Mouse (Mus musculus): ENCODE measurements around the gene Sept10.

Sept10 gene

DNA sequence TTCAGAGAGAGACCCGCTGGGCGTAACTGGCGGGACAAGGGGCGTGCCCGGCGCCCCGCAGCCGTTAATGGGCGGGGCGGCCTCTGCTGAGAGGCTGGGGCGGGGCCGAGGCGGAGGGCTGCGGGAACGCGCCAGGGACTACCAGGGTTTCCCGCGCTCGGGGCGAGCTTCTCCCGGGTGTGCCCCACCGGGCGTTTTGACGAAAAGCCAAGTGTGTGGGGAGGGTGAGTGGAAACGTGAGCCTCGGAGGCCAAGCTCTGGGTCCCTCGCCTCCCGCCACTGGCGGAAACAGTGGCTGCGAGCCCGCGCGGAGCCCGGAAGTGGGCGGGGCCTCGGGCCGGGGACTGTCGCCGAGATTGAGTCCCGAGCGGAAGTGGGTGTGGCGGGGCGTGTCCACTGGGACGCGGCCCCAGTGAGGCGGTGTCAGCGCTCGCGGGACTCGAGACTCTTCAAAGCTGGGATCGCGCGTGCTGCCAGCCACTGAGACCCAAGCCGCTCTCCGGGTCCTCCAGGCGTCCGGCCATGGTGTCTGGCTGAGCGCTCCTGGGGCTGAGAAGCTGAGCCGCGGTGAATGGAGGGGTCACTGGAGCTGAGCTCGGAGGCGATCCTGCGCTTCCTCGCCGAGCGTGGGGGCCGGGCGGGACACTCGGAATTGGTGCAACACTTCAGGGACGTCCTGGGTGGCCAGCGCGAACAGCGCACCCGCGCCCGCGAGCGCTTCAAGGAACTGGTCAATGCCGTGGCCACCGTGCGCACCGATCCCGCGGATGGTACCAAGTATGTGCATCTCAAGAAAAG is at the start of gene Sept10, which contains the start of gene Sowahc:
Gene Sept10, minus strand, starts transcription at position 375 of the 798 bp plus-strand sequence.
Gene Sowahc, plus strand, starts transcription at position 481 of the 798 bp plus-strand sequence.
- DNase-seq = peak; percentile 99

GRCm38 (mm10) chr10:59268754-59269153 is 47.1 kb upstream of the Sept10 start:
- DNase-seq = no peak

GRCm38 (mm10) chr10:59268109-59268508 is 46.5 kb upstream of the Sept10 start:
- DNase-seq = no peak

GRCm38 (mm10) chr10:59267275-59267674 is 45.6 kb upstream of the Sept10 start:
- no peak for DNase-seq

DNA sequence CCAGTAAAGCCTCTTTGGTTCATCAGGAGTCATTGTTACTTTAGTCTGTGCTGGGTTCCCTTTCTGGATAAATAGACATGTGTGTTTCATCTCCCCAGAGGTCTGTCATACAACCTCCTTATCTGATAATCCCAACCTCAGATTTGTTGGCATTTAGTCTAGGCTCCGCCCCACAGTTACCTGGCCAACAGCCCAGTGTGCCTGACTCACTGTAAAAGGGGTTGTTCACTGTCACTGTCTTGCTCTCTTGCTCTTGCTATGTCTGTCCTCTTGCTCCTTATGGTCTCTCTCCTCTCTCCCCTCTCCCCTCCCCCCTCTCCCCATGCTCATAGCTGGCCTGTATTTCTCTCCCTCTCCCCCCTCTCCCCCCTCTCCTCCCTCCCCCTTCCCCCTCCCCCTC is 44.5 kb upstream of the Sept10 start:
- peak; percentile 30 for DNase-seq

DNA sequence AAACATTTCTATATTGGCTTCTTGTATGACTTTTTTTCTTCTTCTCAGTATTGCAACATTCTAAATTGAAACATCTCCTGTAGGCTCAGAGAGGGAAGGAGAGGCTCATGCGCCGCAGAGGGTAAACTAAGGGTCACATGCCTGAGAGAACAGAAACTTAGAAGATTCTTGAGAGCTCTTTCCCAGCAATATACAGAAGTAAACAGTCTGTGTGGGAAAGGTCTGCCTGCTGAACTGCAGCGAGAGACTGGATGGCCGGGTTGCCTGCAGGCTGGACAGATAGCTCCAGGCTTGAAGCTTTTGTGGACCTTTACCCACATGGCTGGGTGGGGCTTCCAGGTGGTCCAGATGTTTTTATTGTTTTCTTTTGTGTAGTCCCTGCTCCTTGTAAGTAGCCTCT is 44.0 kb upstream of the Sept10 start:
- DNase-seq = no peak

- DNase-seq = no peak
These were observed 43.4 kb upstream of the Sept10 start for GRCm38 (mm10) chr10:59265067-59265466.

- DNase-seq = no peak
These were observed 41.3 kb upstream of the Sept10 start for GRCm38 (mm10) chr10:59262979-59263378.

GRCm38 (mm10) chr10:59262021-59262420 is 40.4 kb upstream of the Sept10 start:
- no peak for DNase-seq

DNA sequence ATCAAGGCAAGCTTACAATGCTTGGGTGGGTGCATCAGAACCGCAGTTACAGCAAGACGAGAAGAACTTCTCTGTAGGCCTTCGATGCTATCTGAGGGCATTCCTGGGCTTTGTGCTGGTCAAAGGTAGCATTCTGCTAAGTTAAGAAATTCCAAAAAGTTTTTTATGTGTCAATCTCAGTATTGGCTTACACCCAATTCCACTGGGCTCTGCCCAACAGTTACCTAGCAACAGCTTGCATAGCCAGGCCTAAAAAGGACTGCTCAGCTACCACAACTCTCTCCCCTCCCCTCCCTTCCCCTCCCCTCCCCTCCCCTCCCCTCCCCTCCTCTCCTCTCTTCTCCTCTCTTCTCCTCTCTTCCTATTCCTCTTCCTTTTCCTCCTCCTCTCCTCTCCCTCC is 40.0 kb upstream of the Sept10 start:
- DNase-seq = no peak

DNA sequence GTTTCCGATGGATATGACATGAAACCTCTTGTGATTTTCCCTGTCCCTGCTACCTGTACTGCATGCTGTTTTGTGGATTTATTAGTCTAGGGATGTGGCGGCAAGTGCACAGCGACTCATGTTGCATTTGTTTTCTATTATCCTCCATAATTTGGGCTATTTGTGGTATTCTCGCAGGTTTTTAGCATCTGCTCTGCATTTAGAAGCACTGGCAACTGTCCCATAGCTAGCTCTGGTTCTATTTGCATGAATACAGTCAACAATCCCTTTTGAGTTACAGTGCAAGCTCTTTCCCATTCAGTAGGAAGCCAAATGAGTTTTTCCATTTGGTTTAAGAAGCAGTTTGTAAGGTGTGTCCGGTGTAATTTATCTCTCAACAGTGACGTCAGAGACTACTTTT is 37.9 kb upstream of the Sept10 start:
- no peak for DNase-seq

DNA sequence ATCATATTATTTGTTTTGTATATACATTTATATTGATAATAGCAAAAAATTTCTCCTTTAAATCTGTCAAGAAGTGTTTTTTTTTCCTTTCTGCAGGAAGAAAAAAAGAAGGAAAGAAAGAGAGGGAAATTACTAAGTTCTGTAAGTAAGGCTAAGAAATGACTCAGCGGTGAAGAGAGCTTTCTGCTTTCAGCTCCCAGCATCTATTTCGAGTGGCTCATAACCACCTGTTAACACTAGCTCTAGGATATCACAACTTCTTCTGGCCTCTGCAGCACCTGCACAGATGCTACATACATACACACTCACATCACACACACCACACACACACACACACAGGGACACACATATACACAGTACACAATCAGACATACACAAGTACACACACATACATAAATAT is 34.9 kb upstream of the Sept10 start:
- DNase-seq = no peak

DNA sequence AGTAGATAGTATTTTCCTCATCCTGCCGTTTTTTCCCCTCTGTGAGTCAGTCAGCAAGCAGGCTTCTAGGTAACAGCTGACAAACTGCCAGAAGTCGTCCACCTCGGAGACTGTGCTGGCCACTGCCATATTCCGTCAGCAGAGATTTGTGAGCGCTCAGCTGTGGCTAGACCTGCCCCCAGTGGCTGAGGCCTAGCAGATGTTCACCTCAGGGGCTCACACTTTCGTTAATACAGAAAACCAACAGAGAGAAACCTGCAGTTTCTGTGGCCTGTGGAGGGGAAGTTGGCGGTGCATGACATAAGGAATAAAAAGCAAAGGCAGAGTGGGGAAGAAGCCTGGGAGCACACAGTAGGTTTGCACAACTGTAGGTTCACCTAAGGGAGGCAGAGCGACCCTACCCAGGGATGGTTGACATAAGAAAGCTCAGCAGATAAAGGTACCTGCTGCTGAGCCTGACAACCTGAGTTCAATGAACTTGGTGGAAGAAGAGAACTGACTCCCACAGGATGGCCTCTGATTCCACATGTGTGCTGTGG is 32.0 kb upstream of the Sept10 start:
- DNase-seq = no peak

GRCm38 (mm10) chr10:59252396-59252795 is 30.7 kb upstream of the Sept10 start:
- no peak for DNase-seq

GRCm38 (mm10) chr10:59251980-59252379 is 30.3 kb upstream of the Sept10 start:
- DNase-seq = no peak

- DNase-seq = no peak
These were observed 29.0 kb upstream of the Sept10 start for GRCm38 (mm10) chr10:59250679-59251078.

- DNase-seq = no peak
These were observed 27.9 kb upstream of the Sept10 start for GRCm38 (mm10) chr10:59249531-59249930.

- DNase-seq = peak; percentile 68
These were observed 19.5 kb upstream of the Sept10 start for GRCm38 (mm10) chr10:59241141-59241541.

DNA sequence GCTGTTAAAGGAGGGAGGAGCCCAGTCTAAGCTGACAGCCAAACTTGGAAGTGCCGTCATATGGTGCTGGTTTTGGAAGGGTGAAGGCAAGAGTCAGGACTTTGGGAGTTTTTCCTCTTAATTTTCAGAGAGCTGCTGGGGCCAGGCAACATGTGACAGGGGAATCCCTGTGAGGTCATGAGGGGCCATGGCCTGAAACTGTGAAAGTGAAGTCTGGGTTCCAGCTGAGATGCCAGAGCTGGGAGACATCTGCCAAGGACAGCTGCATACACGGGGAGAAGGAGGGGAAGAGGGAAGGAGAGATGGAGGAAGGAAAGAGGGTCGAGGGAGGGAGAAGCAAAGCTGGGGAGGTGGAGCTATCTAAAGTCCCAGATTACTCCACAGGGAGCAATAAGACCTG is 16.1 kb upstream of the Sept10 start:
- no peak for DNase-seq

GRCm38 (mm10) chr10:59236486-59236885 is 14.8 kb upstream of the Sept10 start:
- DNase-seq = no peak

DNA sequence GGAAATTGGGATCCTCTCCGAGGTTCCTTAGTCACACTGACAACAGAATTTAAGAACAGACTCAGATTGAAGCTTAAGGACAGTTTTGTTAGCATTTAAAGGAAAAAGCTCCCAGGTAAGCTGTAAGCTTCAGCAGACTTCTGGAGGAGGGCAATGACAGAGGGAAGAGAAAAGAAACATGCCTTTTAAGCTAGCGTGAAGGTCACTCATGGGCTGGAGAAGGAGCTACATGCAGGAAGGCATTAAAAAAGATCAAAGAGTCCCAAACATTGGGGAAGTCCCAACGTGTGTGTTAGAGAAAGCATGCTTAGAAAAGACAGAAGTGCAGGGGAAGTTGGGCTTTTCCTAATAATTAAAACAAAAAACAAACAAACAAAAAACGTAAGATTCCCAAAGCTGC is 14.2 kb upstream of the Sept10 start:
- no peak for DNase-seq

GRCm38 (mm10) chr10:59235227-59235626 is 13.6 kb upstream of the Sept10 start:
- no peak for DNase-seq

DNA sequence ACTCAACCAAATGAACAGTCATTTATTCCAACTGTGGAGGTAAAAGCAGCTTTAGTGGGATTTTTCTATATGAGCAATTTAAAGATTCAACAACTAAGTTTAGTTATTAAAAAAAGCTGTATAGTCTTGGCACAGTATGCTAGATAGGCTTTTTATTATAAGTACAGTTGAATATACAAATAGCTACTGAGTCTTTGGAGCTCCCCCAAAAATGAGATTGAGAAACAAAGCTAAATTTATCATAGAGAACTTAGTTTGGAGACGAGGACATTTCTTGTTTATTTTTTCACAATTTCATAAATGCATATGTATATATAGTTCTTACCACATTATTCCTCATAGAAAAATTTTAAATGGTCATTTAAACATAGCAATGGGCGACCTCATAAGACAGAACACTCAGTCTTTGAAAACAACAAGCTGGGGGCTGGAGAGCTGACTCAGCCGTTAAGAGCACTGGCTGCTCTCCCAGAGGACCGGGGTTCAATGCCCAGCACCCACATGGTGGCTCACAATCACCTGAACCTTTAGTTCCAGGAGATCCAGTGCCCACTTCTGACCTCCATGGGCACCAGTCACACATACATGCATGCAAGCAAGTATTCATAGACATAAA is 7.7 kb upstream of the Sept10 start:
- DNase-seq = no peak

DNA sequence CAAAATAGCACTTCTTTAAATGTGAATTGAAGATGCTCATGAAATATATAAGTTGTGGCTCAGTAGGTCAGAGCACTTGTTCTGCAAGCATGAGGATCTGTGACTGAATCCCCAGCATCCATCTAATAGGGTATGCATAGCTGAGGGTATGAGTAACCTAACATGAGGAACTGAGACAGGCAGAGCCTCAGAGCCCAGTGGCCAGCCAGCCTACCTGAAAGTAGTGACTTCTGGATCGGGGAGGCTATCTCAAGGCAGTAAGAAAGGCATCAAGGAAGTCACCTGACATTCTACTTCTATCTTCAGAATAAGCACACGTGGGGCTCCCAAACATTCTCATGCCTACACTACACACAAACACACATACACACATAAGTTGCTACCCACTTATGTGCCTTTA is 3.5 kb upstream of the Sept10 start:
- DNase-seq = no peak

All from kidney, postnatal 14 days (tissue).